Mouse (Mus musculus): Measurements from ENCODE around the gene Zfp90.

DNA sequence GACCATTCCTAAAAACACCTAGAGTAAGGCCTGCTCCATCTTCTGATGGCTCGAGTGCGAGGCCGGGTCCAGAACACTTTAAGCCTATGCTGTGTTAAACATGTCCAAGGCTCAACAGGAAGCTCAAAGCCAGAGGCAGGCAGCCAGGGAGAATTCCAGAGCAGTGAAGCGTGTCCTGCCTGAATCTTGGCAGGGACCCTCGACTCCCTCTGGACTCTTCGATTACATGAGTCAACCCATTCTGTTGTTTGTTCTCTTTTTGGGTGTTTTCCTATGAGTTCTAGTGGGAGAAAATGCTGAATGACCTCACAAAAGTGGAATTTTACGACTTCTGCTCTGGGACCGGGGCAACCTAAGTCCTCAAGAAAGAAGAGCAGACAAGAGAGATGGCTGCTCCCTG, 15.4 kb upstream of the Zfp90 start:
- TF ChIP-seq POLR2A (IDR thresholded peaks at IDR 0.05; ENCODE audit: borderline replicate concordance, low read depth, low read length) (no peak), CTCF (IDR thresholded peaks at IDR 0.05; ENCODE audit: low read depth, low read length) (no peak)
